Mouse (Mus musculus) limb, embryonic 11.5 days (tissue): ENCODE data around the gene Shisal2b. TPM values are rescaled to one million over a fixed set of nuclear protein-coding genes. Genes with fewer than 3 reads are reported as not detected.

ENCODE experiments used
- ATAC-seq: fragments of 200-750 bp; cut with Nextera tagmentation; 2 replicates; pipeline ENCODE4 v1.8.0; 2017; ENCODE audit warnings: low read depth; ENCODE audit not compliant: insufficient number of reproducible peaks, low FRiP score, low TSS enrichment
- DNase-seq: peaks from one replicate; pipeline ENCODE4 v3.0.0-alpha.2; 2015; ENCODE audit warnings: low spot score
- H3K27ac ChIP-seq: fragments of 300-500 bp; sonication (generic); replicated peaks from 2 replicates; pipeline ENCODE4 v1.5.1; 2014; ENCODE audit warnings: low read depth, mild to moderate bottlenecking, low read length
- H3K27me3 ChIP-seq: fragments of 300-500 bp; sonication (generic); 2 replicates; pipeline ENCODE4 v1.6.1; 2014; ENCODE audit warnings: mild to moderate bottlenecking, low read length, mixed read lengths; ENCODE audit not compliant: control insufficient read depth, insufficient read depth
- H3K36me3 ChIP-seq: fragments of 300-500 bp; sonication (generic); 2 replicates; pipeline ENCODE4 v1.6.1; 2014; ENCODE audit warnings: mild to moderate bottlenecking, low read length, moderate library complexity, mixed read lengths; ENCODE audit not compliant: control insufficient read depth, insufficient read depth
- H3K4me1 ChIP-seq: fragments of 300-500 bp; sonication (generic); 2 replicates; pipeline ENCODE4 v1.6.1; 2014; ENCODE audit warnings: low read length, mixed read lengths; ENCODE audit not compliant: control insufficient read depth, insufficient read depth
- H3K4me2 ChIP-seq: fragments of 300-500 bp; sonication (generic); 2 replicates; pipeline ENCODE4 v1.6.1; 2014; ENCODE audit warnings: low read depth, mild to moderate bottlenecking, moderate library complexity; ENCODE audit not compliant: severe bottlenecking
- H3K4me3 ChIP-seq: fragments of 300-500 bp; sonication (generic); 2 replicates; pipeline ENCODE4 v1.5.1; 2014; ENCODE audit warnings: low read depth, low read length
- H3K9ac ChIP-seq: fragments of 300-500 bp; sonication (generic); 2 replicates; pipeline ENCODE4 v1.6.1; 2014; ENCODE audit warnings: mild to moderate bottlenecking, low read length
- H3K9me3 ChIP-seq: fragments of 300-500 bp; sonication (generic); 2 replicates; pipeline ENCODE4 v1.6.1; 2016; ENCODE audit warnings: low read length; ENCODE audit not compliant: control insufficient read depth
- WGBS: fragments of 180-500 bp; shearing (Covaris S2); extraction: QIAGEN DNeasy Blood & Tissue Kit; methylation state at CpG from one replicate; pipeline ENCODE4 v1.1.7; 2014; 5-methylcytosine and 5-hydroxymethylcytosine counted together
- polyA plus RNA-seq: library from polyadenylated mRNA; unstranded; fragments of >200 nt; fragmentation: Nextera tagmentation; extraction: Ambion mirVana; gene quantifications from 2 replicates; pipeline ENCODE4 v1.2.1, GENCODE M21; 2014

The Shisal2b gene
- polyA plus RNA-seq, 1 experiment from 2014 or later, result not detected

DNA sequence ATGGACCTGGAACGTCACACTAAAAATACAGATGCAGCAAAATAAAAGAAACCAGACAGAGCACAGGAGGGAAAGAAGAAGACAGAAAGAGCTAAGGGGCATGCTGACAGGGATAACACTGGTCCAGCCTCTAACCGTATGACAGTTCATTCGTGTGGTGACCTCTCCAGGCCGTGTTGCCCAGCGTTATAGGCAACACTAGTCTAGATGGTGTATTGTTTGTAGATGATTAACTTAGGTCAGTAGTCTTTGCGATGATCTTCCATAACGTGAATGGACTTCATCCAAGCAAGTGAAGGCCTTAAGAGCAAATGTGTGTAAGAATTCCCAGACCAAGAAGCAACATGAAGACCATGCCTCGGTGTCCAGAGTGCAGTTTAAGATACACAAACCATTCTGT, 64.6 kb downstream of the Shisal2b start:
- DNase-seq (no peak), ATAC-seq (no peak)
- no peak overlapping the region for H3K4me2 ChIP-seq
- H3K9me3 ChIP-seq, result no peaks in the 10 kb centered on the region
- H3K4me1 ChIP-seq, result no peaks in the 10 kb centered on the region
- H3K9ac ChIP-seq, result no peak overlapping the region
- H3K27ac ChIP-seq, result no peak overlapping the region
- H3K4me3 ChIP-seq, result no peak overlapping the region
- 94% methylated on average over 8 of the region's 8 CpGs for WGBS
- no peaks in the 10 kb centered on the region for H3K27me3 ChIP-seq
- no peaks in the 10 kb centered on the region; the same call in 1 of the 2 replicates for H3K36me3 ChIP-seq

Other genes starting within 250 kb of the Shisal2b start
- 23.0 and 25.1 TPM in 2 replicates for gene Srek1ip1, start 71.4 kb downstream of the Shisal2b start, polyA plus RNA-seq
- 32.2 and 35.2 TPM in 2 replicates for gene Cwc27, start 46.8 kb downstream of the Shisal2b start, polyA plus RNA-seq
- gene Rgs7bp, start 191.0 kb upstream of the Shisal2b start, polyA plus RNA-seq, result 0.35 and 0.38 TPM in 2 replicates
- gene 4933425L06Rik, start 218.2 kb upstream of the Shisal2b start, polyA plus RNA-seq, result not detected in 2 replicates